Mouse (Mus musculus): Measurements from ENCODE around the gene Fam69a.

DNA sequence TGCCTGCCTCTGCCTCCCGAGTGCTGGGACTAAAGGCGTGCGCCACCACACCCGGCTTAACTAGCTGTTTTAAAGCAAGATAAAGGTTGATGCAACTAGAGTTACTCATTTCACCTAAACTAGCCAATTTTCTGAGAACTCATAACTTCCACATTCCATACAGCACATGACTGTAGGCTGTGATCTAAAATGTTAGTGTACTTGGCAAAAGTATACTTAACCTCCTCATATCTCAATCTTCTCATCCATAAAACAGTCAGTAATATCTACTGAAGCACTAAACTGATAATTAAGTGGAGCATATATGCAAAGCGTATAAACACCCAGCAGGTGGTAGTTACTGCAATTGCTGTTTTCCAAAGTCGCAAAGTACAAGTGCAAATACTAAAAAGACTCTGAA is 113.6 kb downstream of the Fam69a start:
- TF ChIP-seq GATA1 (IDR thresholded peaks at IDR 0.05; ENCODE audit: borderline replicate concordance, low read length) = no peak
- TF ChIP-seq FLI1 (IDR thresholded peaks at IDR 0.05; ENCODE audit: low read length) = no peak
